Mouse (Mus musculus): Measurements from ENCODE around the gene Aldh16a1.

DNA sequence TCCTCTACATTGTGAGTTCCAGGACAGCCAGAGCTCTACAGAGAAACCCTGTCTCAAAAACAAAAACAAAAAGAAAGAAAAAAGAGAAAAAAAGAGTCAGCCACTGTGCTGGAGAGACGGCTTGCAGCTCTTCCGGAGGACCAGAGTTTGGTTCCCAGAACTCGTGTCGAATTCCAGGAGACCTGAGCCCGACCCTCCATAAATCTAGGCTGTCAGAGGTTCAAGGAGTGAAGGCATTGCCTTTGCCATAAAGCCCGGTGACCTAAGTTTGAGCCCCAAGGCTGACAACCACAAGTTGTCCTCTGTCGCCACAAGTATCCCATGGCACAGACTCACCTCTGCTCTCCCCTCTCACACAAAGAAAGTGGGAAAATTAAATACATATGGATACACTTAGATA, 60.3 kb downstream of the Aldh16a1 start:
- TF ChIP-seq CTCF (IDR thresholded peaks at IDR 0.05; ENCODE audit: low read depth) (no peak), EP300 (IDR thresholded peaks at IDR 0.05; ENCODE audit: low read depth) (no peak)
